Mouse (Mus musculus): ENCODE measurements around the gene Fam20a. TPM values are rescaled to one million over a fixed set of nuclear protein-coding genes. Genes with fewer than 3 reads are reported as not detected.

The Fam20a gene
- polyA plus RNA-seq, 1 experiment: 72.4 TPM

DNA sequence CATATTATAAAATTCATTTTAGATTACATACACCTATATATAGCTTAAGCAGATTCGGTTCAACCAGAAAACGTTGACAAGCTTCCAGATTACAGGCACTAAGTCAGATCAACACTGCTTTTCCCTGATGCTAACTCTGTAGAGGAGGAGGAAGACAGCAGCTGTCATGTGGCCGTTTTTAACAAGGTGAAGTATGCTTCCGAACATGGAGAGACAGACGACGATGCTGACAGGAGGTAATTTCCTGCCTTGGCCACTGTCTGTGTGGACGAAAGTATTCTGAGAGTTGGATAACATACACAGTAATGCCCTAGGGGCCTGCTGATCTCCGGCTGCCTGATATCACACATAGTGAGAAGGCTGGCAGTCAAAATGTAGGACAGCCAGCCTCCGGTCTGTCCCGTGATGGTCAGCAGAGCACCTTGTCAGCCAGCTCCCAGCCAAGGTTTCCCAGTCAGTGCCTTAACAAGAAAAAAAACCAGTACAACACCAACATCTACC is 93.0 kb downstream of the Fam20a start:
- no peaks in the 10 kb centered on the region for H3K79me2 ChIP-seq (ENCODE audit: control insufficient read depth, insufficient read depth)
- H3K27me3 ChIP-seq (ENCODE audit: control insufficient read depth, insufficient read depth, insufficient read length): no peaks in the 10 kb centered on the region
- no peak overlapping the region for H3K4me3 ChIP-seq
- no peaks in the 10 kb centered on the region for H3K36me3 ChIP-seq (ENCODE audit: control insufficient read depth, insufficient read depth)
- TF ChIP-seq MYOD1 (IDR thresholded peaks at IDR 0.05; ENCODE audit: control insufficient read depth in 1 of 3, insufficient read length in 2 of 3, low read depth in 2 of 3): peak in 1 of 3 experiments; percentile 48
- no peak for TF ChIP-seq MYOG (IDR thresholded peaks at IDR 0.05; ENCODE audit: control insufficient read depth in 1 of 3, insufficient read depth in 1 of 3, insufficient read length in 2 of 3, low read depth in 2 of 3)
- H3ac ChIP-seq (ENCODE audit: control insufficient read depth, insufficient read length): no peak overlapping the region
- no peak overlapping the region for H3K4me2 ChIP-seq (ENCODE audit: low read depth)

DNA sequence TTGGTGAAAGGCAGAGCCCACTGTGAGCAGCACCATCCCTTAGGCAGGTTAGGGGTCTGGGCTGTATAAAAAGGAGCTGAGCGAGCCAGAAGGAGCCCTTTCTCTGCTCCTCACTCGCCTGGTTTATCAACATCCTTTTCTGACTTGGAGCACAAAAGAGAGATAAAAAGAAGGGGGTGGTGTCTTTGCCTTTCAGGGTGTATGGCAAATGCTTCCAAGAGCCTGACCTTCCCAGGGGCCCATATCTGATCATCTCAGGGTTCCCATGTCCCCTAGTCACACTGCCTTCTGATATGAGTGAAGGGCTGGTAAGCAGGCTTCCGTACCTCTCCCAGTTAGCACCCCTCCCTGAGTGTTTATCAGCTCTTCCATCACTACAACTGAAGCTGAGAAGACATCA is 94.0 kb downstream of the Fam20a start:
- Histone ChIP-seq H3K27me3 (ENCODE audit: control insufficient read depth, insufficient read depth, insufficient read length) (no peaks in the 10 kb centered on the region), H3K4me2 (ENCODE audit: low read depth) (no peak overlapping the region), H3K79me2 (ENCODE audit: control insufficient read depth, insufficient read depth) (no peaks in the 10 kb centered on the region), H3K4me3 (no peak overlapping the region), H3ac (ENCODE audit: control insufficient read depth, insufficient read length) (no peak overlapping the region), H3K36me3 (ENCODE audit: control insufficient read depth, insufficient read depth) (no peaks in the 10 kb centered on the region)
- TF ChIP-seq POLR2A (IDR thresholded peaks at IDR 0.05; ENCODE audit: insufficient read length, low read depth) (no peak), POLR2AphosphoS2 (IDR thresholded peaks at IDR 0.05; ENCODE audit: insufficient read length, low read depth) (no peak), USF1 (IDR thresholded peaks at IDR 0.05; ENCODE audit: low read depth) (no peak), E2F4 (IDR thresholded peaks at IDR 0.05; ENCODE audit: insufficient read depth) (no peak), TCF12 (IDR thresholded peaks at IDR 0.05; ENCODE audit: insufficient read depth, poor library complexity, severe bottlenecking) (no peak), MAX (IDR thresholded peaks at IDR 0.05; ENCODE audit: low read depth) (no peak), MYOG (IDR thresholded peaks at IDR 0.05; ENCODE audit: control insufficient read depth in 1 of 3, insufficient read depth in 1 of 3, insufficient read length in 2 of 3, low read depth in 2 of 3) (no peak), TCF3 (IDR thresholded peaks at IDR 0.05; ENCODE audit: insufficient read length, low read depth) (no peak), CEBPB (IDR thresholded peaks at IDR 0.05; ENCODE audit: insufficient read depth, poor library complexity, severe bottlenecking) (no peak), REST (IDR thresholded peaks at IDR 0.05; ENCODE audit: insufficient read depth, insufficient read length) (no peak), MYOD1 (IDR thresholded peaks at IDR 0.05; ENCODE audit: control insufficient read depth in 1 of 3, insufficient read length in 2 of 3, low read depth in 2 of 3) (no peak), SRF (IDR thresholded peaks at IDR 0.05; ENCODE audit: control insufficient read depth, insufficient read length, low read depth) (no peak)

DNA sequence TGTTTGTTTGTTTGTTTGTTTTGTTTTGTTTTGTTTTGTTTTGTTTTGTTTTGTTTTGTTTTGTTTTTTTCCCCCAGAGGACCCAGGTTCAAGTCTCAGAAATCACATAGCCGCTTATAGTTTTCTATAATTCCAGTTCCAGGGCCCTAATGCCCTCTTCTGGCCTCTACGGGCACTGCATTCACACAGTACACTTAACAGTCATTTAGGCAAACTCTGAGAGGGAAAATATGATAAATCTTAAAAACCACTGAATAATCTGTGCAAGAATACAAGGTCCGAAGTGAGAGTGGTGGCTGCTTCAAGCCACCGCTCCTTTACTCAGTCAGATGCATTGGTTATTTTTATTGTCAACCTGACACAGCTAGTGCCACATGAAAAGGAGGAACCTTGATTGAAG is 94.4 kb downstream of the Fam20a start:
- Histone ChIP-seq H3K27me3 (ENCODE audit: control insufficient read depth, insufficient read depth, insufficient read length) (no peaks in the 10 kb centered on the region), H3K4me2 (ENCODE audit: low read depth) (no peak overlapping the region), H3K36me3 (ENCODE audit: control insufficient read depth, insufficient read depth) (no peaks in the 10 kb centered on the region), H3K4me3 (no peak overlapping the region), H3K79me2 (ENCODE audit: control insufficient read depth, insufficient read depth) (no peaks in the 10 kb centered on the region), H3ac (ENCODE audit: control insufficient read depth, insufficient read length) (no peak overlapping the region)
- no peak for TF ChIP-seq MAX (IDR thresholded peaks at IDR 0.05; ENCODE audit: low read depth)
- no peak for TF ChIP-seq TCF12 (IDR thresholded peaks at IDR 0.05; ENCODE audit: insufficient read depth, poor library complexity, severe bottlenecking)
- no peak for TF ChIP-seq POLR2AphosphoS2 (IDR thresholded peaks at IDR 0.05; ENCODE audit: insufficient read length, low read depth)
- TF ChIP-seq POLR2A (IDR thresholded peaks at IDR 0.05; ENCODE audit: insufficient read length, low read depth): no peak
- TF ChIP-seq E2F4 (IDR thresholded peaks at IDR 0.05; ENCODE audit: insufficient read depth): no peak
- no peak for TF ChIP-seq SRF (IDR thresholded peaks at IDR 0.05; ENCODE audit: control insufficient read depth, insufficient read length, low read depth)
- no peak for TF ChIP-seq MYOD1 (IDR thresholded peaks at IDR 0.05; ENCODE audit: control insufficient read depth in 1 of 3, insufficient read length in 2 of 3, low read depth in 2 of 3)
- no peak for TF ChIP-seq MYOG (IDR thresholded peaks at IDR 0.05; ENCODE audit: control insufficient read depth in 1 of 3, insufficient read depth in 1 of 3, insufficient read length in 2 of 3, low read depth in 2 of 3)
- TF ChIP-seq CEBPB (IDR thresholded peaks at IDR 0.05; ENCODE audit: insufficient read depth, poor library complexity, severe bottlenecking): no peak
- no peak for TF ChIP-seq REST (IDR thresholded peaks at IDR 0.05; ENCODE audit: insufficient read depth, insufficient read length)
- no peak for TF ChIP-seq TCF3 (IDR thresholded peaks at IDR 0.05; ENCODE audit: insufficient read length, low read depth)

DNA sequence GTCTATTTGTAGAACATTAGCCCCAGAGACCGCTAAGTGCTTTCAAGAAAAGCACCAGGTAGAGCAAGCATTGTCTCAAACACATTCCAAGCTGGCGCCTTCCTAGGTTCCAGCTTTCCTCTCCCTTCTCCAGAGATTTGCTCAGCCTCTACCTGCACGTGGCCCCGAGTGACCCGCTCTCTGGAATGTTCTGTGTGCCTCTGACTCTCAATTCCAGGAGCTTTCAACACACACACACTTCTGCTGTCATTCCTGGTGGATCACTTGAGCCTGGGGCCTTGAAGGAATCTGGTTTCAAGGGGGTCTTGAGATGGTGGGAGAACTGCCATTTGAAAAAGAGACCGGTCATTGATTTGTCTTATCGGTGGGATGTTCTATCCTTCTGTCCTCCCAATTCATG is 98.8 kb downstream of the Fam20a start:
- Histone ChIP-seq H3K27me3 (ENCODE audit: control insufficient read depth, insufficient read depth, insufficient read length) (no peaks in the 10 kb centered on the region), H3ac (ENCODE audit: control insufficient read depth, insufficient read length) (no peak overlapping the region), H3K4me2 (ENCODE audit: low read depth) (peak overlapping the region; percentile 50), H3K4me3 (no peak overlapping the region), H3K36me3 (ENCODE audit: control insufficient read depth, insufficient read depth) (no peaks in the 10 kb centered on the region), H3K79me2 (ENCODE audit: control insufficient read depth, insufficient read depth) (no peaks in the 10 kb centered on the region)
- no peak for TF ChIP-seq E2F4 (IDR thresholded peaks at IDR 0.05; ENCODE audit: insufficient read depth)
- no peak for TF ChIP-seq TCF3 (IDR thresholded peaks at IDR 0.05; ENCODE audit: insufficient read length, low read depth)
- no peak for TF ChIP-seq USF1 (IDR thresholded peaks at IDR 0.05; ENCODE audit: low read depth)

DNA sequence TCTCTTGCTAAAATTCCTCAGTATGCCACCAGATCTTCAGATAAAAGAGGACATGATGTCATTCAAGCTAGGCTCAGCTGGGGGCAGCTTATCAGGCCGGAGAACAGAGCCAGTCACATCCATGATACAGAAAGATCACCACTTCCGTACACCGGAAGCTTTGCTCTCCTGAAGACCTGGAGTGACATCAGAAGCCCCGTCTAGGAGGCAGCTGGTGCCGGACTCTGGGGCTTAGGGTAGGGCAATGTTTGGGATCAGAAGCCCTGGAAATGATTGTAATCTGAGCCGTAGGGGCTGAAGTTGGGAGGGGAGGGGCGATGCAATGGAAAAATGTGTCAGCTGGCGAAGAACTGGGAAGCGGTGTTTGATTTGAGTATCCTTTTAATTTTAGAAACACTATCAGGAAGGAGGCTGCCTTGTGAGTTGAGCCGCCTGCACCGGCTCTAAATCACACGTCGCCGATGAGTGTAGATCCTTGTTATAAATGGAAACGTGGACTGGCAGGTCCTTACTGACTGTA is 99.5 kb downstream of the Fam20a start:
- Histone ChIP-seq H3K4me3 (no peak overlapping the region), H3K36me3 (ENCODE audit: control insufficient read depth, insufficient read depth) (no peaks in the 10 kb centered on the region), H3K4me2 (ENCODE audit: low read depth) (peak overlapping the region; percentile 50), H3K79me2 (ENCODE audit: control insufficient read depth, insufficient read depth) (no peaks in the 10 kb centered on the region), H3ac (ENCODE audit: control insufficient read depth, insufficient read length) (no peak overlapping the region), H3K27me3 (ENCODE audit: control insufficient read depth, insufficient read depth, insufficient read length) (no peaks in the 10 kb centered on the region)
- TF ChIP-seq MAX (IDR thresholded peaks at IDR 0.05; ENCODE audit: low read depth) (no peak), MYOG (IDR thresholded peaks at IDR 0.05; ENCODE audit: control insufficient read depth in 1 of 3, insufficient read depth in 1 of 3, insufficient read length in 2 of 3, low read depth in 2 of 3) (peak in 2 of 3 experiments; percentile 2 to 65), REST (IDR thresholded peaks at IDR 0.05; ENCODE audit: insufficient read depth, insufficient read length) (no peak), MYOD1 (IDR thresholded peaks at IDR 0.05; ENCODE audit: control insufficient read depth in 1 of 3, insufficient read length in 2 of 3, low read depth in 2 of 3) (peak in 2 of 3 experiments; percentile 23 to 56)
